ENCODE assay signal across 13 mouse cellular contexts in the genomic region with DNA sequence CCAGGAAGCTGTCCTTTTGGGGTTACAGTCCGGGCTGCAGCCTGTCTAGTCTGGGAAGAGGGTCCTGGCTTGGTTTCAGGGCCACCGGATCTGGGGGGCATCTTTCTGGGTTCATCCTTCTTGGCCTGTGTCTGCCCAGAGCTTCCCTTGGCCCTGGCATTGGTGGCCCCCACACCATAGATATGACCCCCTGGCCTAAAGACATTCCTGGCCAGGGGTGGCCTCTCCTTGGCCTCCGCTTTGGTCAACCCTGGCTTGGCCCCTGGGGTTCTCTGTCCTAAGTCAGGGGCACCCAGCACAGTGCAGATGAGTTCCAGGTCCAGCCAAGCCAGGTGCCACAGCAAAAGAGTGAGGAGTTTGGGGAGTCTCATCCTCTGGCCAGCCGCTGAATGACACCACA. TPM values are rescaled to one million over a fixed set of nuclear protein-coding genes. Genes with fewer than 3 reads are reported as not detected.
DNase-seq lines count a peak whose midpoint lies in the region; ATAC-seq and TF ChIP-seq lines count a peak whose summit lies in the region.
"Had no signal": no experiment of that assay in that cellular context is flagged by ENCODE, and none has a peak within 500 bp of the region (broad histone marks: within the 10 kb centered on the region; RNA-seq: fewer than 3 reads in every experiment).

No protein-coding gene starts in this region.

- H3K9ac ChIP-seq in heart, adult 2 months (ENCODE audit: low read depth, low read length) = no peak overlapping the region
- no peak overlapping the region for H3K9ac ChIP-seq in lung, embryonic 16.5 days (ENCODE audit: low read length)
- peak overlapping the region; percentile 35; the same call in 1 of the 2 replicates for H3K9ac ChIP-seq in hindbrain, embryonic 12.5 days
- peak overlapping the region; percentile 26; the same call in 1 of the 2 replicates for H3K9ac ChIP-seq in limb, embryonic 15.5 days

- no peaks in the 10 kb centered on the region for H3K9me3 ChIP-seq in heart, embryonic 10.5 days
- H3K9me3 ChIP-seq in lung, embryonic 16.5 days (ENCODE audit: control insufficient read depth, low read length) = no peaks in the 10 kb centered on the region
- H3K9me3 ChIP-seq in hindbrain, embryonic 12.5 days (replicated peaks) = no peaks in the 10 kb centered on the region
- no peaks in the 10 kb centered on the region for H3K9me3 ChIP-seq in limb, embryonic 15.5 days

- no peak for TF ChIP-seq POLR2A in heart, adult 2 months (IDR thresholded peaks at IDR 0.05; ENCODE audit: insufficient read depth, low read depth, low read length)

- H3K27me3 ChIP-seq in heart, embryonic 10.5 days (ENCODE audit: insufficient read depth, poor library complexity, severe bottlenecking) = peaks cover 19% of the 10 kb centered on the region
- no peaks in the 10 kb centered on the region for H3K27me3 ChIP-seq in heart, adult 2 months (ENCODE audit: control insufficient read depth, insufficient read depth, low read length)
- peaks cover 3% of the 10 kb centered on the region; the same call in 1 of the 2 replicates for H3K27me3 ChIP-seq in lung, embryonic 16.5 days (ENCODE audit: control insufficient read depth, insufficient read depth, low read depth, low read length)
- H3K27me3 ChIP-seq in hindbrain, embryonic 12.5 days = 0 out of 2 replicates have a peak, but pooled peaks cover 8% of the 10 kb centered on the region
- H3K27me3 ChIP-seq in limb, embryonic 15.5 days = no peaks in the 10 kb centered on the region

- no peaks in the 10 kb centered on the region for H3K79me2 ChIP-seq in heart, adult 2 months (replicated peaks; ENCODE audit: control insufficient read depth, insufficient read depth, low read length)

- no peak for DNase-seq in heart, embryonic 10.5 days (ENCODE audit: low spot score)
- DNase-seq in heart, adult 2 months = no peak
- DNase-seq in lung, postnatal 36 days = no peak
- DNase-seq in c-Kit-positive CD71-positive TER-119-positive erythroid progenitor cells, embryonic 14.5 days (ENCODE audit: low spot score) = no peak
- no peak for DNase-seq in frontal cortex, postnatal 36 days (ENCODE audit: low spot score in 2 of 2)
- DNase-seq: cerebellum, adult 11-12 months had no signal

- no peak overlapping the region for H3K4me3 ChIP-seq in heart, embryonic 10.5 days
- no peak overlapping the region for H3K4me3 ChIP-seq in heart, adult 2 months
- no peak overlapping the region for H3K4me3 ChIP-seq in lung, embryonic 16.5 days (ENCODE audit: low read length)
- H3K4me3 ChIP-seq in hindbrain, embryonic 12.5 days = no peak overlapping the region
- H3K4me3 ChIP-seq in limb, embryonic 15.5 days = peak overlapping the region; percentile 36
- H3K4me3 ChIP-seq: erythroblast, embryonic 14.5 days had no signal

- H3K4me2 ChIP-seq in lung, embryonic 16.5 days (ENCODE audit: low read depth, low read length) = peak overlapping the region; percentile 13; the same call in 1 of the 2 replicates
- peak overlapping the region; percentile 13; the same call in 1 of the 2 replicates for H3K4me2 ChIP-seq in hindbrain, embryonic 12.5 days (replicated peaks)
- H3K4me2 ChIP-seq in limb, embryonic 15.5 days = peak overlapping the region; percentile 40

- peaks cover 24% of the 10 kb centered on the region for H3K4me1 ChIP-seq in heart, embryonic 10.5 days
- H3K4me1 ChIP-seq in heart, adult 2 months (ENCODE audit: control insufficient read depth, insufficient read depth, low read length) = no peaks in the 10 kb centered on the region
- H3K4me1 ChIP-seq in lung, embryonic 16.5 days (replicated peaks; ENCODE audit: control insufficient read depth, insufficient read depth, low read length) = peaks cover 17% of the 10 kb centered on the region
- H3K4me1 ChIP-seq in hindbrain, embryonic 12.5 days = peaks cover 43% of the 10 kb centered on the region
- peaks cover 50% of the 10 kb centered on the region for H3K4me1 ChIP-seq in limb, embryonic 15.5 days

- ATAC-seq in lung, embryonic 16.5 days (ENCODE audit: low read depth) = no peak
- no peak for ATAC-seq in hindbrain, embryonic 12.5 days (ENCODE audit: low FRiP score)
- no peak for ATAC-seq in limb, embryonic 15.5 days (ENCODE audit: insufficient number of reproducible peaks, low FRiP score, low TSS enrichment, low read depth)

- H3K36me3 ChIP-seq in heart, embryonic 10.5 days = no peaks in the 10 kb centered on the region
- H3K36me3 ChIP-seq in heart, adult 2 months (ENCODE audit: control insufficient read depth, insufficient read depth, low read length) = no peaks in the 10 kb centered on the region
- H3K36me3 ChIP-seq in lung, embryonic 16.5 days (ENCODE audit: control insufficient read depth, insufficient read depth, low read length) = no peaks in the 10 kb centered on the region
- H3K36me3 ChIP-seq in hindbrain, embryonic 12.5 days = no peaks in the 10 kb centered on the region
- H3K36me3 ChIP-seq in limb, embryonic 15.5 days = no peaks in the 10 kb centered on the region

- WGBS in heart, embryonic 10.5 days = 80% methylated on average over 4 of the region's 4 CpGs
- WGBS in heart, adult 2 months = 81% methylated on average over 4 of the region's 4 CpGs
- WGBS in lung, embryonic 16.5 days = 68% methylated on average over 4 of the region's 4 CpGs
- WGBS in hindbrain, embryonic 12.5 days = 77% methylated on average over 4 of the region's 4 CpGs
- WGBS in limb, embryonic 15.5 days = 74% methylated on average over 4 of the region's 4 CpGs

- H3K27ac ChIP-seq in heart, embryonic 10.5 days = peak overlapping the region; percentile 47; the same call in 1 of the 2 replicates
- no peak overlapping the region for H3K27ac ChIP-seq in heart, adult 2 months
- no peak overlapping the region for H3K27ac ChIP-seq in lung, embryonic 16.5 days (ENCODE audit: low read length)
- no peak overlapping the region; the same call in 1 of the 2 replicates for H3K27ac ChIP-seq in hindbrain, embryonic 12.5 days
- H3K27ac ChIP-seq in limb, embryonic 15.5 days = peak overlapping the region; percentile 87

- no peak for TF ChIP-seq EP300 in heart, adult 2 months (IDR thresholded peaks at IDR 0.05; ENCODE audit: insufficient read depth, low read depth, low read length)

- intact Hi-C loops in heart, adult 2 months (cut with DNase I) = loop anchor here (10.0 kb wide), 1 partner anchor 250 kb away; the partner anchor contains the start of gene Trpc4ap

- no peak for TF ChIP-seq CTCF in heart, adult 2 months (IDR thresholded peaks at IDR 0.05)

RNA-seq across cellular contexts. Expression of gene Gdf5, which starts 0.5 kb away (rescaled TPM):
- 0.25 and 0.29 TPM in 2 replicates for polyA plus RNA-seq in heart, embryonic 10.5 days (2016; fragmentation: Nextera tagmentation; extraction: Ambion mirVana)
- not detected for total RNA-seq in heart, adult 2 months (2021)
- polyA plus RNA-seq in heart, adult 2 months (2012; rRNA removed) = 0.16 TPM in 1 of 2 replicates, not detected in the other
- 0.23 and 0.33 TPM in 2 replicates for polyA plus RNA-seq in lung, embryonic 16.5 days (2015; fragmentation: Nextera tagmentation; extraction: Ambion mirVana)
- 3.6 and 3.8 TPM in 2 replicates for polyA plus RNA-seq in hindbrain, embryonic 12.5 days (2016; fragmentation: Nextera tagmentation; extraction: Ambion mirVana)
- polyA plus RNA-seq in limb, embryonic 15.5 days (2015; fragmentation: Nextera tagmentation; extraction: Ambion mirVana) = 44.7 and 60.7 TPM in 2 replicates
- total RNA-seq: hematopoietic stem cell, adult 5-6 weeks; monocyte, adult 5-6 weeks had no signal
- polyA plus RNA-seq: erythroblast, embryonic 14.5 days had no signal

RNA-seq across cellular contexts. Expression of gene Gm15557, which starts 4.2 kb away (rescaled TPM):
- not detected in 2 replicates for polyA plus RNA-seq in heart, embryonic 10.5 days (2016; fragmentation: Nextera tagmentation; extraction: Ambion mirVana)
- total RNA-seq in heart, adult 2 months (2021) = not detected
- polyA plus RNA-seq in heart, adult 2 months (2012; rRNA removed) = not detected in 2 replicates
- polyA plus RNA-seq in lung, embryonic 16.5 days (2015; fragmentation: Nextera tagmentation; extraction: Ambion mirVana) = not detected in 2 replicates
- not detected in 2 replicates for polyA plus RNA-seq in hindbrain, embryonic 12.5 days (2016; fragmentation: Nextera tagmentation; extraction: Ambion mirVana)
- 0.13 and 0.21 TPM in 2 replicates for polyA plus RNA-seq in limb, embryonic 15.5 days (2015; fragmentation: Nextera tagmentation; extraction: Ambion mirVana)
- total RNA-seq: adrenal gland, postnatal 10 days; hematopoietic stem cell, adult 5-6 weeks; monocyte, adult 5-6 weeks had no signal
- polyA plus RNA-seq: erythroblast, embryonic 14.5 days had no signal

RNA-seq across cellular contexts. Expression of gene Cep250, which starts 11.6 kb away (rescaled TPM):
- 15.7 and 17.6 TPM in 2 replicates for polyA plus RNA-seq in heart, embryonic 10.5 days (2016; fragmentation: Nextera tagmentation; extraction: Ambion mirVana)
- total RNA-seq in heart, adult 2 months (2021) = 1 to 10 TPM; 5.3 to 7.4 TPM
- polyA plus RNA-seq in heart, adult 2 months (2012; rRNA removed) = 2.8 and 5.0 TPM in 2 replicates
- 16.3 and 17.6 TPM in 2 replicates for polyA plus RNA-seq in lung, embryonic 16.5 days (2015; fragmentation: Nextera tagmentation; extraction: Ambion mirVana)
- polyA plus RNA-seq in hindbrain, embryonic 12.5 days (2016; fragmentation: Nextera tagmentation; extraction: Ambion mirVana) = 26.9 and 27.7 TPM in 2 replicates
- polyA plus RNA-seq in limb, embryonic 15.5 days (2015; fragmentation: Nextera tagmentation; extraction: Ambion mirVana) = 22.7 and 24.2 TPM in 2 replicates

RNA-seq across cellular contexts. Expression of gene Uqcc1, which starts 14.6 kb away (rescaled TPM):
- 100 and 112 TPM in 2 replicates for polyA plus RNA-seq in heart, embryonic 10.5 days (2016; fragmentation: Nextera tagmentation; extraction: Ambion mirVana)
- total RNA-seq in heart, adult 2 months (2021) = 100 to 1,000 TPM; 268 to 270 TPM
- polyA plus RNA-seq in heart, adult 2 months (2012; rRNA removed) = 144 and 246 TPM in 2 replicates
- 59.6 and 64.9 TPM in 2 replicates for polyA plus RNA-seq in lung, embryonic 16.5 days (2015; fragmentation: Nextera tagmentation; extraction: Ambion mirVana)
- polyA plus RNA-seq in hindbrain, embryonic 12.5 days (2016; fragmentation: Nextera tagmentation; extraction: Ambion mirVana) = 65.5 and 70.0 TPM in 2 replicates
- polyA plus RNA-seq in limb, embryonic 15.5 days (2015; fragmentation: Nextera tagmentation; extraction: Ambion mirVana) = 60.8 and 70.9 TPM in 2 replicates

Comparison
In these comparisons a context has a peak if more than half of its experiments do, and no peak if none do; other contexts are left out.
1. H3K27ac ChIP-seq: peak in heart, embryonic 10.5 days (single experiment) and limb, embryonic 15.5 days (single experiment); none in heart, adult 2 months (single experiment), lung, embryonic 16.5 days (single experiment) and hindbrain, embryonic 12.5 days (single experiment).
2. H3K9ac ChIP-seq: peak in hindbrain, embryonic 12.5 days (single experiment) and limb, embryonic 15.5 days (single experiment); none in heart, adult 2 months (single experiment) and lung, embryonic 16.5 days (single experiment).
3. Peak in every context shown above with its lines, with median percentiles within 50 percentile points of each other: H3K4me2 ChIP-seq.